In the genomic region with DNA sequence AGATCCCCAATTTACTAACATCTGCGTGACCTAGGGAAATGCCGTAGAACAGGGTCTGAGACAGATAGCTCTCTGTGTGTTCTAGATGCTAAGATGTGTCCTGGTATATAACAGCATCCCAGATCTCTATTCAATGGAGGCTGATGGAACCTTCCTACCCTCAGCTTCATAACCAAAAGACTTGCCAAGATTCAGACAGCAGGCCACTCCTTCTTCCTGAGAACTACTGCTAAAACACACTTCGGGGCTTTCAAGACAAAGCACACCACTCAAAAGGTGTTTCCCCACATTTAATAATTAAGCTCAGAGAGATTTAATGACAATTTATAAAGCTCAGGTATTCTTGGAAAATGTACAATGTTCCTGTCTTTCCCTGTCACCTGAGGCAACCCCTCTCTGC, we compare ENCODE assay signal across 12 mouse cellular contexts.
DNase-seq lines count a peak whose midpoint lies in the region; ATAC-seq and TF ChIP-seq lines count a peak whose summit lies in the region.
"Had no signal": no experiment of that assay in that cellular context is flagged by ENCODE, and none has a peak within 500 bp of the region (broad histone marks: within the 10 kb centered on the region; RNA-seq: fewer than 3 reads in every experiment).

No protein-coding gene starts in this region.

- no peak overlapping the region for H3K9ac ChIP-seq in hindbrain, embryonic 12.5 days
- no peak overlapping the region for H3K9ac ChIP-seq in hindbrain, embryonic 11.5 days (ENCODE audit: low read depth, low read length)
- no peak overlapping the region for H3K9ac ChIP-seq in liver, embryonic 13.5 days

- no peak overlapping the region for H3K27ac ChIP-seq in hindbrain, embryonic 12.5 days
- no peak overlapping the region for H3K27ac ChIP-seq in hindbrain, embryonic 11.5 days (ENCODE audit: low read depth, low read length)
- no peak overlapping the region for H3K27ac ChIP-seq in embryonic facial prominence, embryonic 10.5 days (replicated peaks)
- H3K27ac ChIP-seq in embryonic fibroblast, embryonic 13.5 days (ENCODE audit: insufficient read depth, low read length): peak overlapping the region; percentile 92
- no peak overlapping the region for H3K27ac ChIP-seq in liver, embryonic 13.5 days

- no peak for DNase-seq in hindbrain, embryonic 11.5 days (ENCODE audit: low spot score)
- DNase-seq in embryonic facial prominence, embryonic 10.5 days (ENCODE audit: low spot score): no peak
- no peak for DNase-seq in liver, embryonic 13.5 days
- DNase-seq in cerebellum, postnatal 25 days: no peak
- DNase-seq in adrenal gland, adult (ENCODE audit: inconsistent age in 2 of 2, low spot score in 1 of 2): no peak
- DNase-seq: gastrocnemius, postnatal 10 days; layer of hippocampus, adult 9-11 months; right cerebral cortex, postnatal 4 days; thymus, postnatal 36 days had no signal

- H3K27me3 ChIP-seq in hindbrain, embryonic 12.5 days: no peaks in the 10 kb centered on the region; the same call in 1 of the 2 replicates
- H3K27me3 ChIP-seq in hindbrain, embryonic 11.5 days (ENCODE audit: control insufficient read depth, insufficient read depth, low read length): no peaks in the 10 kb centered on the region
- H3K27me3 ChIP-seq in embryonic facial prominence, embryonic 10.5 days (replicated peaks; ENCODE audit: low read depth, poor library complexity, severe bottlenecking): peaks cover 16% of the 10 kb centered on the region
- H3K27me3 ChIP-seq in liver, embryonic 13.5 days: peaks cover 44% of the 10 kb centered on the region

- H3K4me2 ChIP-seq in hindbrain, embryonic 12.5 days (replicated peaks): peak overlapping the region; percentile 75
- H3K4me2 ChIP-seq in hindbrain, embryonic 11.5 days (replicated peaks; ENCODE audit: low read depth, low read length): no peak overlapping the region
- H3K4me2 ChIP-seq in liver, embryonic 13.5 days: peak overlapping the region; percentile 56; the same call in 1 of the 2 replicates

- 86% methylated on average over 3 of the region's 3 CpGs for WGBS in hindbrain, embryonic 12.5 days
- 88% methylated on average over 3 of the region's 3 CpGs for WGBS in hindbrain, embryonic 11.5 days
- 89% methylated on average over 3 of the region's 3 CpGs for WGBS in embryonic facial prominence, embryonic 10.5 days
- 70% methylated on average over 3 of the region's 3 CpGs for WGBS in liver, embryonic 13.5 days (ENCODE audit: insufficient replicate concordance)

- TF ChIP-seq CTCF in embryonic fibroblast, embryonic 13.5 days (IDR thresholded peaks at IDR 0.05; ENCODE audit: borderline replicate concordance, insufficient read depth, low read length): no peak

- no peaks in the 10 kb centered on the region for H3K36me3 ChIP-seq in hindbrain, embryonic 12.5 days
- no peaks in the 10 kb centered on the region for H3K36me3 ChIP-seq in hindbrain, embryonic 11.5 days (ENCODE audit: control insufficient read depth, insufficient read depth, low read length)
- H3K36me3 ChIP-seq in embryonic facial prominence, embryonic 10.5 days (replicated peaks): 0 out of 2 replicates have a peak, but pooled peaks cover 6% of the 10 kb centered on the region
- no peaks in the 10 kb centered on the region for H3K36me3 ChIP-seq in liver, embryonic 13.5 days
- H3K36me3 ChIP-seq: G1E had no signal

- no peak for TF ChIP-seq POLR2A in embryonic fibroblast, embryonic 13.5 days (IDR thresholded peaks at IDR 0.05; ENCODE audit: low read depth, low read length)

- no peak for ATAC-seq in hindbrain, embryonic 12.5 days (ENCODE audit: low FRiP score)
- ATAC-seq in hindbrain, embryonic 11.5 days (ENCODE audit: low FRiP score): no peak
- ATAC-seq in liver, embryonic 13.5 days (ENCODE audit: low read depth): no peak

- H3K4me1 ChIP-seq in hindbrain, embryonic 12.5 days: peaks cover 13% of the 10 kb centered on the region
- H3K4me1 ChIP-seq in hindbrain, embryonic 11.5 days (replicated peaks; ENCODE audit: control insufficient read depth, insufficient read depth, low read length): no peaks in the 10 kb centered on the region
- H3K4me1 ChIP-seq in embryonic facial prominence, embryonic 10.5 days: peaks cover 51% of the 10 kb centered on the region
- H3K4me1 ChIP-seq in embryonic fibroblast, embryonic 13.5 days (ENCODE audit: control insufficient read depth, insufficient read depth, low read length): peaks cover 19% of the 10 kb centered on the region
- H3K4me1 ChIP-seq in liver, embryonic 13.5 days (replicated peaks): peaks cover 15% of the 10 kb centered on the region

- no peaks in the 10 kb centered on the region for H3K9me3 ChIP-seq in hindbrain, embryonic 12.5 days (replicated peaks)
- H3K9me3 ChIP-seq in hindbrain, embryonic 11.5 days (ENCODE audit: control insufficient read depth, low read length): no peaks in the 10 kb centered on the region
- no peaks in the 10 kb centered on the region for H3K9me3 ChIP-seq in embryonic facial prominence, embryonic 10.5 days
- no peaks in the 10 kb centered on the region for H3K9me3 ChIP-seq in liver, embryonic 13.5 days (replicated peaks)

- H3K4me3 ChIP-seq in hindbrain, embryonic 12.5 days: no peak overlapping the region
- no peak overlapping the region for H3K4me3 ChIP-seq in hindbrain, embryonic 11.5 days (ENCODE audit: low read depth, low read length)
- H3K4me3 ChIP-seq in embryonic facial prominence, embryonic 10.5 days: peak overlapping the region; percentile 71
- peak overlapping the region; percentile 99 for H3K4me3 ChIP-seq in embryonic fibroblast, embryonic 13.5 days (ENCODE audit: insufficient read depth, low read length)
- H3K4me3 ChIP-seq in liver, embryonic 13.5 days (replicated peaks): no peak overlapping the region

Comparison
In these comparisons a context has a peak if more than half of its experiments do, and no peak if none do; other contexts are left out.
1. H3K4me3 ChIP-seq: peak in embryonic facial prominence, embryonic 10.5 days (single experiment) and embryonic fibroblast, embryonic 13.5 days (single experiment); none in hindbrain, embryonic 12.5 days (single experiment), hindbrain, embryonic 11.5 days (single experiment) and liver, embryonic 13.5 days (single experiment).